Mouse (Mus musculus) embryo, embryonic 10.5 days (tissue): Measurements from ENCODE around the gene Stk11.

Source experiments
- DNase-seq: peaks from one replicate; pipeline ENCODE4 v3.0.0-alpha.2; 2015; ENCODE audit warnings: low spot score

Gene Stk11

GRCm38 (mm10) chr10:80115290-80115943 is at the start of gene Stk11:
Gene Stk11 (plus strand): TSS chr10:80115803.
- DNase-seq = peak; percentile 100

GRCm38 (mm10) chr10:80069251-80069650 is 46.4 kb upstream of the Stk11 start:
- DNase-seq = no peak

- DNase-seq = no peak
Measured at GRCm38 (mm10) chr10:80069948-80070450, 45.6 kb upstream of the Stk11 start.

GRCm38 (mm10) chr10:80070837-80071515 is 44.6 kb upstream of the Stk11 start:
- DNase-seq = peak; percentile 27

GRCm38 (mm10) chr10:80071516-80071900 is 44.1 kb upstream of the Stk11 start:
- DNase-seq = no peak

GRCm38 (mm10) chr10:80072623-80073489 is 42.7 kb upstream of the Stk11 start:
- DNase-seq = no peak

GRCm38 (mm10) chr10:80074813-80075601 is 40.6 kb upstream of the Stk11 start:
- DNase-seq = peak; percentile 38

GRCm38 (mm10) chr10:80075924-80076323 is 39.7 kb upstream of the Stk11 start:
- DNase-seq = no peak

GRCm38 (mm10) chr10:80076386-80076785 is 39.2 kb upstream of the Stk11 start:
- no peak for DNase-seq

- DNase-seq = no peak
Measured at GRCm38 (mm10) chr10:80077312-80077711, 38.3 kb upstream of the Stk11 start.

GRCm38 (mm10) chr10:80078366-80078765 is 37.2 kb upstream of the Stk11 start:
- no peak for DNase-seq

- DNase-seq = no peak
Measured at GRCm38 (mm10) chr10:80080396-80081070, 35.1 kb upstream of the Stk11 start.

GRCm38 (mm10) chr10:80081075-80081474 is 34.5 kb upstream of the Stk11 start:
- DNase-seq = no peak

- no peak for DNase-seq
Measured at GRCm38 (mm10) chr10:80084817-80085487, 30.7 kb upstream of the Stk11 start.

GRCm38 (mm10) chr10:80086847-80087246 is 28.8 kb upstream of the Stk11 start:
- DNase-seq = no peak

- DNase-seq = no peak
Measured at GRCm38 (mm10) chr10:80087483-80087882, 28.1 kb upstream of the Stk11 start.

GRCm38 (mm10) chr10:80089146-80089545 is 26.5 kb upstream of the Stk11 start:
- DNase-seq = peak; percentile 15

- no peak for DNase-seq
Measured at GRCm38 (mm10) chr10:80091527-80091926, 24.1 kb upstream of the Stk11 start.

- DNase-seq = no peak
Measured at GRCm38 (mm10) chr10:80092690-80093089, 22.9 kb upstream of the Stk11 start.

- no peak for DNase-seq
Measured at GRCm38 (mm10) chr10:80094085-80094484, 21.5 kb upstream of the Stk11 start.

GRCm38 (mm10) chr10:80094684-80095083 is 20.9 kb upstream of the Stk11 start:
- no peak for DNase-seq
